Mouse (Mus musculus) neural tube, embryonic 14.5 days (tissue): ENCODE results near the gene Hic2. TPM values are rescaled to one million over a fixed set of nuclear protein-coding genes. Genes with fewer than 3 reads are reported as not detected.

Experiments used
- ATAC-seq: fragments of 200-750 bp; cut with Nextera tagmentation; 2 replicates; pipeline ENCODE4 v1.8.0; 2017; ENCODE audit warnings: low read depth, mild to moderate bottlenecking, moderate TSS enrichment, moderate library complexity
- H3K27ac ChIP-seq: fragments of 300-500 bp; sonication (generic); 2 replicates; pipeline ENCODE4 v1.5.1; 2014; ENCODE audit warnings: low read depth, mild to moderate bottlenecking, control low read depth, low read length, moderate library complexity, mixed read lengths
- H3K27me3 ChIP-seq: fragments of 300-500 bp; sonication (generic); 2 replicates; pipeline ENCODE4 v1.6.1; 2014; ENCODE audit warnings: low read length; ENCODE audit not compliant: control insufficient read depth, insufficient read depth
- H3K36me3 ChIP-seq: fragments of 300-500 bp; sonication (generic); 2 replicates; pipeline ENCODE4 v1.6.1; 2014; ENCODE audit warnings: low read length, mixed read lengths; ENCODE audit not compliant: control insufficient read depth, insufficient read depth
- H3K4me1 ChIP-seq: fragments of 300-500 bp; sonication (generic); 2 replicates; pipeline ENCODE4 v1.6.1; 2014; ENCODE audit warnings: low read length; ENCODE audit not compliant: control insufficient read depth, insufficient read depth
- H3K4me2 ChIP-seq: fragments of 300-500 bp; sonication (generic); 2 replicates; pipeline ENCODE4 v1.6.1; 2014; ENCODE audit warnings: mild to moderate bottlenecking, low read depth, low read length, control low read depth
- H3K4me3 ChIP-seq: fragments of 300-500 bp; sonication (generic); 2 replicates; pipeline ENCODE4 v1.5.1; 2014; ENCODE audit warnings: low read depth, low read length, control low read depth, mixed read lengths
- H3K9ac ChIP-seq: fragments of 300-500 bp; sonication (generic); replicated peaks from 2 replicates; pipeline ENCODE4 v1.6.1; 2014; ENCODE audit warnings: low read depth, mild to moderate bottlenecking, control low read depth, low read length, mixed read lengths
- H3K9me3 ChIP-seq: fragments of 300-500 bp; sonication (generic); 2 replicates; pipeline ENCODE4 v1.6.1; 2016; ENCODE audit warnings: low read length; ENCODE audit not compliant: control insufficient read depth
- WGBS: fragments of 180-500 bp; shearing (Covaris S2); extraction: QIAGEN DNeasy Blood & Tissue Kit; methylation state at CpG from one replicate; pipeline ENCODE4 v1.1.7; 2014; 5-methylcytosine and 5-hydroxymethylcytosine counted together
- polyA plus RNA-seq: library from polyadenylated mRNA; unstranded; fragments of >200 nt; fragmentation: Nextera tagmentation; extraction: Ambion mirVana; gene quantifications from 2 replicates; pipeline ENCODE4 v1.2.1, GENCODE M21; 2014

The Hic2 gene
- polyA plus RNA-seq, 1 experiment from 2014 or later = 4.8 TPM

DNA sequence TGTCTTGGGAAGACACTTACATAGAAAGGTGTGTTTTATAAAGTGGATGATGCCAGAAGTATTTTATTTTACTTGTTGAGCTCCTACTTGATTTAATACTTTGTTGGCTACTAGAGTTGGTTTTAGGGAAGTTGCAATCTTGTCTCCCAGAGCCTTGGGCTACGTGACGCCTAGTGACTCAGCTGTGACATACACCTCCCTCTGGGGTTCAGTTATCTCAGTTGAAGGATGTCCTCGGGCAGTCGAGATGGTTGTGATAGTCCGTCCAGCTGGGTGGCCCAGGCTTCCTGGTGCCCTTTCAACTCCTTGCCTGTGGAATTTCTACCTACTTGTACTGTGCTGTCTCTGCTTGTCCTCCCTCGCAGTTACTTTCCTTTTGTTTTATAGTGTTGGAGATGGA, 15.8 kb downstream of the Hic2 start:
- no peak overlapping the region for H3K9ac ChIP-seq
- H3K27me3 ChIP-seq = no peaks in the 10 kb centered on the region
- 79% methylated on average over 6 of the region's 6 CpGs for WGBS

DNA sequence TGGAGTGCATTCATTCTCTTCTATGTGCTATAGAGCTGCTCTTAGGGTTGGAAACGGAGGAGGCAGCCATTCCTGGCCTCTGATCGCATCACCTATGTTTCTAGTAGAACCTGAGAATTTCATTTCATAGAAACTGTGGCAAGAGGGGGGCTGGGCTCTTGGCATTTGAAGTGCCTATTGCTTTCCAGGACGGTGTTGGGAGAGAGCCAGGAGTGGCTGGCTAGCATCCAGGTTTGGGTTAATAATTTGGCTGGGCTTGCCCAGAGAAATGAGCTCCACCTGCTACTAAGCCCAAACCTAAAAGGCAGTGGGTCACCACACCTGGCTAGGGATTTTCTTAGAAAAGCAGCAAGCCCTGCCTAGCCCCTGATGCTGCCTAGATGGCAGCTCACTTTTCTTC, 18.2 kb downstream of the Hic2 start:
- Histone ChIP-seq H3K9me3 (no peaks in the 10 kb centered on the region), H3K4me1 (peaks cover 18% of the 10 kb centered on the region), H3K4me3 (no peak overlapping the region), H3K27me3 (no peaks in the 10 kb centered on the region), H3K36me3 (peaks cover 5% of the 10 kb centered on the region; the same call in 1 of the 2 replicates), H3K27ac (no peak overlapping the region), H3K4me2 (no peak overlapping the region), H3K9ac (no peak overlapping the region)
- WGBS = 65% methylated on average over 3 of the region's 3 CpGs
- no peak for ATAC-seq

More for the DNA sequence above, 15.8 kb downstream of the Hic2 start:
- Histone ChIP-seq H3K9me3 (no peaks in the 10 kb centered on the region), H3K4me2 (no peak overlapping the region), H3K4me1 (peaks cover 16% of the 10 kb centered on the region), H3K4me3 (no peak overlapping the region), H3K27ac (no peak overlapping the region), H3K36me3 (no peaks in the 10 kb centered on the region)
- no peak for ATAC-seq

DNA sequence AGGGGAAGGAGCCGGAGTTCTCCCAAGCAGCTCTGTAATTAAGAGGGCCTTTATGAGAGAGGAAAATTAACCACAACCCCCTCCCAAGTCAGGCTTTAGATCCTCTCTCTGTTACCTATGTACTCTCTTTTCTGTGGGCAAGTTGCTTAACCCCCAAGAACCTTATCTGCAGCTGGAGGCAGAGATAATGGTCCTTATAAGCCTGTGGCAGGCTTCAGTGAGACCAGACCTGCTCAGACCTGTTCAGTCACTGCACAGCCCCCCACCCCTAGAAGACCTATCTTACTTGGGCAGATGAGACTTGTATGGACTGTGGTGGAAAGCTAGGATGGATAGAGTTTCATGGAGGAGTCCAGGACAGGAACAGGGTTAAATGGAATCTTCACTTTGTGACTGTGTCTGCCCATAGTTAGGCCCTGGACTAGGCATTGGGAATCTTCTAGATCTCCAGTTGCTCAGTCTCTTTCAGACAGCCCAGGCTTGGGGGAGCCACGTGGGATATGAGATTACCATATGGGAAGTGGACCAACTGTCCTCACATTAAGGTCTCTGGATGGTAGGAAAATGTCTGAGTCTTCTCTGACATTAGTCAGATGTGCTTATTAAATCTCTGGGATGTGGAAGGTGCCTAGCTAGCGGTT, 18.8 kb downstream of the Hic2 start:
- Histone ChIP-seq H3K4me1 (peaks cover 18% of the 10 kb centered on the region), H3K4me2 (no peak overlapping the region), H3K4me3 (no peak overlapping the region), H3K9me3 (no peaks in the 10 kb centered on the region), H3K27ac (no peak overlapping the region), H3K36me3 (peaks cover 9% of the 10 kb centered on the region), H3K27me3 (no peaks in the 10 kb centered on the region), H3K9ac (no peak overlapping the region)
- WGBS = 79% methylated on average over 3 of the region's 3 CpGs
- no peak for ATAC-seq

DNA sequence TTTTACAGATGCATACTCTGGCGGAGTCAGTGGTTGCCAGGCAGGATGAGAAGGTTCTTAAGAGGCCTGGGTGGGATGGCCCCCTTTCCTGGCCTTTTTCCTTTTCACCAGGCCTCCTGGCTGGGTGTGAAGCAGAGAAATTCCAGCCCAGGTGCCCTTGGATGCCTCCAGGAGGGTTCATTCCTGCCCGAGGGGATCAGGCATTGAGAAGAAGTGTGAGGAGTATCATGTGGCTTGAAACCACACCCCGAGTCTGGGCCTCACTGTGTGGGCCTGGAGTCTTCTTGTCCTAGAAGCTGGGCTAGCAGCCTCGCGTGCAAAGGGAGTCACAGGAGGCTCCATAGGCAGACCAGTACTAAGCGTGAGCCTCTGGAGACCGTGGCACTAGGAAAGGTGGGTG, 19.5 kb downstream of the Hic2 start:
- WGBS = 72% methylated on average over 7 of the region's 7 CpGs

DNA sequence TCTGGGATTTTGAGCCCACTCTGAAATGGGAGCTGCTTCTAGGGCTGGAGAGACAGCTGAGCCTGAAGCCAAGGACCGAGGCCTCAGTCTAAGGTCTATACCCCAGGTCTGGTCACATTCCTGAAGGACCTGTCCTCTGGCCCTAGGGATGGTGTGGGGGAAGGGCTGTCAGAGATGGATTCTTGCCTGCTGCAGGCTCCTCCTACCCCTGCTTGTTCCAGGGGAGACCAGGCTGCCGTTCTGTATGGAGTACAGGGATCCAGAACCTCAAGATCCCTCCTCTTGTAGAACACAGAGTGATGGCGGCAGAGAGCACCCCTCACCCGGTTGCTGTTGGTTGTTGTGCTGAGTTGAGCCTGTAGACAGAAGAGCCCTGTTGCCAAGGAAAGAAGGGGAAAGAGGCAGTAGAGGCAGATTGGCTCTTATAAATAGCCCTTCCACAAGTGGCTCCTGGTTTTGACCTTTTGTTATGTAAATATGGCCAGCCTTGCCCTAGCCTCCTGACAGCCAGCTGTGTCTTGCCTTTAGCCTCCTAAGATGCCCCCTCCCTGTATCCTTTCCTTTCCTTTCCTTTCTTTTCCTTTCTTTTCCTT, 20.7 kb downstream of the Hic2 start:
- peaks cover 28% of the 10 kb centered on the region for H3K36me3 ChIP-seq
- no peak overlapping the region for H3K4me3 ChIP-seq
- no peaks in the 10 kb centered on the region for H3K27me3 ChIP-seq
- WGBS = 30% methylated on average over 4 of the region's 4 CpGs
- no peak overlapping the region for H3K9ac ChIP-seq
- ATAC-seq = no peak
- no peak overlapping the region for H3K27ac ChIP-seq
- H3K4me1 ChIP-seq = peaks cover 18% of the 10 kb centered on the region
- no peak overlapping the region for H3K4me2 ChIP-seq
- no peaks in the 10 kb centered on the region for H3K9me3 ChIP-seq

More for the DNA sequence above, 19.5 kb downstream of the Hic2 start:
- no peak overlapping the region for H3K27ac ChIP-seq
- H3K4me2 ChIP-seq = no peak overlapping the region
- no peak overlapping the region for H3K4me3 ChIP-seq
- ATAC-seq = no peak
- peaks cover 18% of the 10 kb centered on the region for H3K4me1 ChIP-seq
- H3K9ac ChIP-seq = no peak overlapping the region
- no peaks in the 10 kb centered on the region for H3K9me3 ChIP-seq
- no peaks in the 10 kb centered on the region for H3K27me3 ChIP-seq
- H3K36me3 ChIP-seq = peaks cover 15% of the 10 kb centered on the region

DNA sequence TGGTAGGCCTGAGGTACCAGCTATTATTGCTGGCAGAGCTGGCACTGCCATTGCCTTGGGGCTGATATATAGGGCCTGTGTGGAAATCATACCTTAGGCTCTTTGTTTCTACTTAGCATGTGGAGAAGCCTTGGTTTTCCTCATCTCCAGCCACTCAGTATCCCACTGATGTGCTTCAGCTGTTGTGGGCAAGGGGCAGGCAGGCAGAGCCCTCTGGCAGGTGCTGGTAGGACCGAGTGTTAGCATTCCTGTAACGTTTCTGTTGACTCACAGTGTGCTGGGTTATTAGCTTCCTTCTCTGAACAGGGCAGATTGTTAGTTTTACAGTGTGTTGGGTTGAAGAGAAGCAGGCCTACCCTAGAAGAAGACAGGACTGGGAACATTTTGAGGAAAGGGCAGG, 21.9 kb downstream of the Hic2 start:
- Histone ChIP-seq H3K27ac (no peak overlapping the region), H3K4me2 (no peak overlapping the region), H3K36me3 (peaks cover 34% of the 10 kb centered on the region), H3K9me3 (no peaks in the 10 kb centered on the region), H3K4me1 (peaks cover 18% of the 10 kb centered on the region), H3K4me3 (no peak overlapping the region), H3K9ac (no peak overlapping the region), H3K27me3 (no peaks in the 10 kb centered on the region)
- WGBS = 85% methylated on average over 2 of the region's 2 CpGs
- no peak for ATAC-seq

DNA sequence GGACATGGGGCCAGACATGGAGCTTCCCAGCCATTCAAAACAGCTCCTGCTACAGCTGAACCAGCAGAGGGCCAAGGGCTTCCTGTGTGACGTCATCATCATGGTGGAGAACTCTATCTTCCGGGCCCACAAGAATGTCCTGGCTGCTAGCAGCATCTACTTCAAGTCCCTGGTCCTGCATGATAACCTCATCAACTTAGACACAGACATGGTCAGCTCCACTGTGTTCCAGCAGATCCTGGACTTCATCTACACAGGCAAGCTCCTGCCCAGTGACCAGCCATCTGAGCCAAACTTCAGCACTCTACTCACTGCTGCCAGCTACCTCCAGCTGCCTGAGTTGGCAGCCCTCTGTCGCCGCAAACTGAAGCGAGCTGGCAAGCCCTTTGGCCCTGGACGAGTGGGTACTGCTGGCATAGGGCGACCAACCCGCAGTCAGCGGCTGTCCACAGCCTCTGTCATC, 24.0 kb downstream of the Hic2 start:
- Histone ChIP-seq H3K27me3 (no peaks in the 10 kb centered on the region), H3K4me3 (no peak overlapping the region), H3K27ac (no peak overlapping the region), H3K9me3 (no peaks in the 10 kb centered on the region), H3K9ac (no peak overlapping the region), H3K4me1 (peaks cover 11% of the 10 kb centered on the region), H3K4me2 (no peak overlapping the region), H3K36me3 (peaks cover 34% of the 10 kb centered on the region)
- 92% methylated on average over 9 of the region's 9 CpGs for WGBS
- no peak for ATAC-seq

DNA sequence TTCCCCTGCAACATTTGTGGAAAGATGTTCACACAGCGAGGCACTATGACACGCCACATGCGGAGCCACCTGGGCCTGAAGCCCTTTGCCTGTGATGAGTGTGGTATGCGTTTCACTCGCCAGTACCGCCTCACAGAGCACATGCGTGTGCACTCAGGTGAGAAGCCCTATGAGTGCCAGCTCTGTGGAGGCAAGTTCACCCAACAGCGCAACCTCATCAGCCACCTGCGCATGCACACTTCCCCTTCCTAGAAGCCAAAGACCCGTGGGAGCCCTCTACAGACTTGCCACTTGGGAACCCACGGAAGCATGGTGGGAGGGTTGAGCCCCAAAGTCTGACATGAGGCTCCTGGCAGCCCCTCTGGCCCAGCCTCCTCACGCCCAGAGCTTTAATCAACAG, 25.5 kb downstream of the Hic2 start:
- peaks cover 4% of the 10 kb centered on the region for H3K4me1 ChIP-seq
- 95% methylated on average over 12 of the region's 12 CpGs for WGBS

DNA sequence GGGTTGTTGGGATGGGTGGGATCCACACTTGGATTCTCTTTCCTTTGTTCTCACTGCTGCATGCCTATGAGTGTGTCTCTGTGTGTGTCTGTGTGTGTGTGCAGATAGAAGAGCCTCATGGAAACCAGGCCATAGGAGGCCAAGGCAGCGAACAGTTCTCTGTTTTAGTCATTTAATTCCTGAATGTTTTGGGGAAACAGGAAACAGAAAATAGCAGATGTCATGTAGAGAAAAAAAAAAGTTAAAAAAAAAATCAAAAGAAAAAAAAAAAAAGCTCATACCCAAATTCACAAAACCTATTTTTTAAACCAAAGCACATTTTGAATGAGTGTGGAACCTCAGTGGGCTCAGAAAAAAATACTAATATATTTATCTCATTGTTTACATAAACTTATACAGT, 28.0 kb downstream of the Hic2 start:
- 86% methylated on average over 1 of the region's 1 CpGs for WGBS
- H3K9ac ChIP-seq = no peak overlapping the region
- ATAC-seq = no peak

More for the DNA sequence above, 25.5 kb downstream of the Hic2 start:
- H3K4me2 ChIP-seq = no peak overlapping the region
- no peaks in the 10 kb centered on the region for H3K9me3 ChIP-seq
- ATAC-seq = no peak
- H3K36me3 ChIP-seq = peaks cover 34% of the 10 kb centered on the region
- no peak overlapping the region for H3K9ac ChIP-seq
- no peak overlapping the region for H3K4me3 ChIP-seq
- no peaks in the 10 kb centered on the region for H3K27me3 ChIP-seq
- H3K27ac ChIP-seq = no peak overlapping the region

More for the DNA sequence above, 28.0 kb downstream of the Hic2 start:
- Histone ChIP-seq H3K4me2 (no peak overlapping the region), H3K4me3 (no peak overlapping the region), H3K27me3 (no peaks in the 10 kb centered on the region), H3K4me1 (no peaks in the 10 kb centered on the region), H3K9me3 (no peaks in the 10 kb centered on the region), H3K27ac (no peak overlapping the region), H3K36me3 (peaks cover 29% of the 10 kb centered on the region)
